Mouse (Mus musculus): ENCODE measurements around the gene Arid5b. TPM values are rescaled to one million over a fixed set of nuclear protein-coding genes. Genes with fewer than 3 reads are reported as not detected.

Arid5b gene
- total RNA-seq, 2 experiments from 2014 or later: 8.5 to 17.7 TPM

- no peak for DNase-seq
Measured at GRCm38 (mm10) chr10:68269789-68270188, 8.8 kb downstream of the Arid5b start.

GRCm38 (mm10) chr10:68268629-68269028 is 9.9 kb downstream of the Arid5b start:
- DNase-seq: no peak

- no peak for DNase-seq
Measured at GRCm38 (mm10) chr10:68263969-68264688, 14.4 kb downstream of the Arid5b start.

GRCm38 (mm10) chr10:68263296-68263968 is 15.1 kb downstream of the Arid5b start:
- no peak for DNase-seq

GRCm38 (mm10) chr10:68259601-68260000 is 18.9 kb downstream of the Arid5b start:
- no peak for DNase-seq

GRCm38 (mm10) chr10:68257358-68258056 is 21.0 kb downstream of the Arid5b start:
- no peak for DNase-seq

GRCm38 (mm10) chr10:68256134-68256533 is 22.4 kb downstream of the Arid5b start:
- DNase-seq: no peak

- DNase-seq: no peak
Measured at GRCm38 (mm10) chr10:68253452-68254117, 25.0 kb downstream of the Arid5b start.

- DNase-seq: no peak
Measured at GRCm38 (mm10) chr10:68252650-68253049, 25.9 kb downstream of the Arid5b start.

- DNase-seq: peak; percentile 7
Measured at GRCm38 (mm10) chr10:68249355-68249782, 29.2 kb downstream of the Arid5b start.

GRCm38 (mm10) chr10:68248281-68249015 is 30.1 kb downstream of the Arid5b start:
- DNase-seq: no peak

- DNase-seq: no peak
Measured at GRCm38 (mm10) chr10:68247490-68248280, 30.9 kb downstream of the Arid5b start.

- DNase-seq: no peak
Measured at GRCm38 (mm10) chr10:68246603-68247247, 31.8 kb downstream of the Arid5b start.

GRCm38 (mm10) chr10:68240804-68241485 is 37.6 kb downstream of the Arid5b start:
- DNase-seq: no peak

GRCm38 (mm10) chr10:68240094-68240803 is 38.3 kb downstream of the Arid5b start:
- no peak for DNase-seq

GRCm38 (mm10) chr10:68239426-68240070 is 39.0 kb downstream of the Arid5b start:
- no peak for DNase-seq

- no peak for DNase-seq
Measured at GRCm38 (mm10) chr10:68238707-68239425, 39.7 kb downstream of the Arid5b start.

GRCm38 (mm10) chr10:68238182-68238581 is 40.4 kb downstream of the Arid5b start:
- no peak for DNase-seq
